Mouse (Mus musculus) CD4-positive, CD25-positive, alpha-beta regulatory T cell, adult 9 weeks (primary cell): Measurements from ENCODE around the gene Olfr1257. TPM values are rescaled to one million over a fixed set of nuclear protein-coding genes. Genes with fewer than 3 reads are reported as not detected.

Experiments
- polyA plus RNA-seq: library from polyadenylated mRNA; unstranded; fragments of 100-300 nt; shearing (Covaris generic); gene quantifications from one replicate; pipeline ENCODE4 v1.2.1, GENCODE M21; 2017

Olfr1257 gene
- not detected for polyA plus RNA-seq

GRCm38 (mm10) chr2:89878137-89878536, at the start of gene Olfr1257:
TSS of gene Olfr1257 (plus strand) at chr2:89878437.

GRCm38 (mm10) chr2:89841455-89841854, 36.8 kb upstream of the Olfr1257 start, which contains the start of gene Olfr1256:
TSS of gene Olfr1256 (minus strand) at chr2:89841555.

DNA sequence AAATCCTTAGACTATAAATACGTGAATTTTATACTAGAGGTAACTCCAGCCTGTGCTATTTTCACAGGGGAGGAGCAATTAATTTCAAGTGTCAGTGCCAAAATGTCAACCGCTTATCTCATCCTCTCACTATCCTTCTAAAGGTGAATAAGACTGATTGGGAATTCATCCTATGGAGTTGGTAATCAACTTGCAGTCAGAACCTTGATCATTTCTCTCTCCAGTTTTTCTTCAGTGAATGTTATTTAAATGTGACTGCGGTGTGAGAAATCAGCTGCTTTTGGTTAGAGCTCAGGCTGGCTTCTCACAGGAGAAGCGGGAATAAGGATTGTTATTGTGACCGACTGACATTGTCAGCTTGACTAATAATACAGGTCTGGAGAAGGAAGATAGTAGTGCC, 30.1 kb upstream of the Olfr1257 start, which contains the start of gene Olfr48:
Gene Olfr48 (minus strand): TSS at position 101 of the 400 bp plus-strand sequence.

DNA sequence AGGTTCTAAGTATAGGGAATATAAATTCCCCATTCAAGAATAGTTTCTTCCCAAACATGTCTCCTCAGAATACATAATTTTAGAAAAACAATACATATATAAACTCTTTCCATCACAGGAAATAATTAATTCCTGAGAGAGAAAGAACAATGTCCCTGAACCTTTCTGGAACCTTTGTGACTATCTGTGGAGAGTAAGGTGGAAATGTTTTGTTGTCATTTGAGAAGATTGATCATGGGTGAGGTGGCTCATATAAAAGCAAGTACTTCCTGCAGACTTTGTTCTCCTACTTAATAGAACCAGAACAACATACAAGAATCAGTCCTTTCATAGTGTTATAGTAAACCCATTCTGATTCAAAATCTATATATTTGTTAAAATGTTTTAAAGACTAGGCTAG, 48.8 kb downstream of the Olfr1257 start, which contains the start of gene Olfr1258:
Gene Olfr1258 (plus strand): TSS at position 301 of the 400 bp plus-strand sequence.

Other genes starting within 250 kb of the Olfr1257 start
- not detected for gene Olfr1249, start 243.5 kb upstream of the Olfr1257 start, polyA plus RNA-seq
- gene Olfr1250, start 217.0 kb upstream of the Olfr1257 start, polyA plus RNA-seq: not detected
- not detected for gene Olfr1251, start 206.5 kb upstream of the Olfr1257 start, polyA plus RNA-seq
- not detected for gene Olfr1252, start 153.4 kb upstream of the Olfr1257 start, polyA plus RNA-seq
- not detected for gene Olfr1253, start 121.3 kb upstream of the Olfr1257 start, polyA plus RNA-seq
- not detected for gene Olfr1254, start 84.8 kb upstream of the Olfr1257 start, polyA plus RNA-seq
- gene Olfr1255, start 66.4 kb upstream of the Olfr1257 start, polyA plus RNA-seq: not detected
- not detected for gene Olfr1256, start 36.9 kb upstream of the Olfr1257 start, polyA plus RNA-seq
- not detected for gene Olfr48, start 30.2 kb upstream of the Olfr1257 start, polyA plus RNA-seq
- gene Olfr1258, start 48.9 kb downstream of the Olfr1257 start, polyA plus RNA-seq: 0.04 TPM
- not detected for gene Olfr1259, start 70.2 kb downstream of the Olfr1257 start, polyA plus RNA-seq
- gene Olfr1260, start 95.9 kb downstream of the Olfr1257 start, polyA plus RNA-seq: not detected
- gene Olfr1261, start 112.8 kb downstream of the Olfr1257 start, polyA plus RNA-seq: not detected
- gene Olfr1262, start 121.7 kb downstream of the Olfr1257 start, polyA plus RNA-seq: not detected
- not detected for gene Olfr1263, start 133.7 kb downstream of the Olfr1257 start, polyA plus RNA-seq
- not detected for gene Olfr1264, start 147.1 kb downstream of the Olfr1257 start, polyA plus RNA-seq
- gene Olfr1265, start 156.9 kb downstream of the Olfr1257 start, polyA plus RNA-seq: not detected
- gene Olfr140, start 185.2 kb downstream of the Olfr1257 start, polyA plus RNA-seq: not detected
- gene Olfr1269, start 243.0 kb downstream of the Olfr1257 start, polyA plus RNA-seq: not detected